Mouse (Mus musculus) sigmoid colon, adult 10 weeks (tissue): ENCODE results near the gene Bco2. TPM values are rescaled to one million over a fixed set of nuclear protein-coding genes. Genes with fewer than 3 reads are reported as not detected.

Source experiments
- polyA plus RNA-seq: library from polyadenylated mRNA; stranded (reverse); fragments of 350-450 nt; fragmentation: Illumina TruSeq; extraction: RNeasy Lipid Tissue Mini Kit (QIAGEN cat#74804); gene quantifications from one replicate; pipeline ENCODE4 v1.2.3, GENCODE M21; 2014; ENCODE audit warnings: low read depth, low replicate concordance

Gene Bco2
- polyA plus RNA-seq = 25.0 TPM

GRCm38 (mm10) chr9:50555094-50555446, at the start of gene Bco2:
Bco2 (minus strand) TSS chr9:50555181.

GRCm38 (mm10) chr9:50603189-50603997, 48.4 kb upstream of the Bco2 start, which contains the start of the genes Sdhd and Timm8b:
Sdhd (minus strand) TSS chr9:50603812.
Timm8b (plus strand) TSS chr9:50603910.

DNA sequence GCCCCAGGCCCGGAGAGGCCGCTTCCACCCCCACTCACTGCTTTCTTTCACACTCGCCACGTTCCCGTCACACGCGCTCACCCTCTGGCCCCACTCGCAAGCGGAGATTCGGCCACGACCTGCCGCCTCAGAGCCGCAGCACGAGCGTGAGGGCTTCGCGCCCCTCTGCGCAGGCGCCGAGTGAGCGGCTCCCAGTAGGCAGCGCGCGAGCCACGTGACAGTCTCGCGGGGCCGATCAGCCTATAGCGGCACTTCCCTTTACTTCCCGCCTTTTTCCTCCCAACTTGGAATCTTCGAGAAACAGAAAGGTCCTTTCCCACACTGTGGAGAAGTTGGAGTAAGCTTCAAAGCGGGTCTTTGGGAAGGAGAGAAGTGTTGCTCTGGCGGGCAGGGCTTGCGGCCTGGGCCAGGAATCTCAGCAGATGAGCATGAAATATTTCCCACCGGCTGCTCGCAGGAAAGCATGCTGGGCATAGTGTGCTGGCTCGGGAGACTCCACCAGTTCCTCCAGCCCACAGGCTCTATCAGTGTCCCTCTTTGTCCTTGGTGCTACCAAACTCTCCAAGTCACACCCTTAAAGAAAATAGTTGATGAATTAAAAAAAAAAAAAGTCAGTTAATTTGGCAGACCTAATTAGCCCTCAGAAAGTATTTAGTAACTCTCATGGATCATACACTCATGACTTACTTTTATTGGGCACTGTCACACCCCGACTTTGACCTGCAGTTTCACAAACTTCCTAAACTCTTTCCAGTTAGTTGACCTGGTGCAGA, 6.3 kb upstream of the Bco2 start, which contains the start of gene Tex12:
Gene Tex12 (minus strand): TSS at position 181 of the 773 bp plus-strand sequence.

GRCm38 (mm10) chr9:50554241-50555093, 514 bp downstream of the Bco2 start, which contains the start of gene Il18:
Il18 (plus strand) TSS chr9:50554827.

DNA sequence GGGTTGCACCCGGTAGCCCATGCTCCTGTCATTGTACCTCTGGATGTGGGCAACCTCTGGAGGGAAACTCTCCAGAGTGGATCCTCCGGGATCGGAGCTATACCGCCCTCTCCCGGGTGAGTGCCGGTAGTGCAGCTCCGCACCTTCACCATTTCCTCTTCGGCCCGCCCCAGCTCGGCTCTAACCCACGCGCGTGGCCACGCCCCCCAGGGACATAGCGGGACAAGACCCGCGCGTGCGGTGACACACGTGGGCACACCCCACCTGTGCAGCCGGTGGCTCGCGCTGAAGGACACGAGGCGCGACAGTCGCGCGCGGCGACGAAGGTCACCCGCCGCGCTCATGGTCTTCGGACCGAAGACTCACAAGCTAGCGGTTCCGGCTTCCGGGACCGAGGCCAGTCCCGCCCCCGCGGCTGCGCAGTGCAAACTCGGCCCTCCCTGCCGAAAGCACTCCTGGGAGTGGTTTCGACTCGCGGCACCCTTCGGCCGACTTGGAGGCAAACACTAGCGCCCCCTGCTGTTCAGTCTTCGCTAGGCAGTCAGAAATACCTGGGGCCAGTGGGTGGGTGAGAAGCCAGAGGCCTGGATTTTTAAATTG, 26.6 kb downstream of the Bco2 start, which contains the start of gene Pts:
Gene Pts (minus strand): TSS at position 432 of the 600 bp plus-strand sequence.

DNA sequence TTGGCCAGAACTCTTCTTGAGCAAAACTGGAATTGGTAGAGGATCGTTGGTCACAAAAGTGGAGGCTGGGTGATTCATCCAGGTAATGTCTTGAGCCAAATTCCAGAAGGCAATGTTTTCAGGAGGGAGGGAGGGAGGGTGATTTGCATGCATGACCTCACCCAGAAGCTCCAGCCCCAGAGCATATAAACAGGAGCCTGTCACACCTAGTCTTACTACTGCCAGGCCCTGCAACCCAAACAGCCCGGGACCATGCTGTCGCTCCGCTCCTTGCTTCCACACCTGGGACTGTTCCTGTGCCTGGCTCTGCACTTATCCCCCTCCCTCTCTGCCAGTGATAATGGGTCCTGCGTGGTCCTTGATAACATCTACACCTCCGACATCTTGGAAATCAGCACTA, 60.7 kb downstream of the Bco2 start, which contains the start of gene Plet1:
Gene Plet1 (plus strand): TSS at position 215 of the 400 bp plus-strand sequence.

Other genes starting within 250 kb of the Bco2 start
- 157 TPM for gene Rpl10-ps3, start 210.2 kb downstream of the Bco2 start, polyA plus RNA-seq
- gene Plet1, start 60.7 kb downstream of the Bco2 start, polyA plus RNA-seq = 55.0 TPM
- gene Pts, start 26.5 kb downstream of the Bco2 start, polyA plus RNA-seq = 200 TPM
- 1,164 TPM for gene Il18, start 354 bp downstream of the Bco2 start, polyA plus RNA-seq
- 13.9 TPM for gene Tex12, start 6.1 kb upstream of the Bco2 start, polyA plus RNA-seq
- gene Sdhd, start 48.6 kb upstream of the Bco2 start, polyA plus RNA-seq = 374 TPM
- gene Timm8b, start 48.7 kb upstream of the Bco2 start, polyA plus RNA-seq = 88.6 TPM
- gene Pih1d2, start 62.1 kb upstream of the Bco2 start, polyA plus RNA-seq = 4.5 TPM
- 123 TPM for gene Nkapd1, start 62.3 kb upstream of the Bco2 start, polyA plus RNA-seq
- 118 TPM for gene Dlat, start 104.6 kb upstream of the Bco2 start, polyA plus RNA-seq
- 22.0 TPM for gene Dixdc1, start 184.3 kb upstream of the Bco2 start, polyA plus RNA-seq
- 44.2 TPM for gene 2310030G06Rik, start 191.4 kb upstream of the Bco2 start, polyA plus RNA-seq
- gene Cryab, start 196.1 kb upstream of the Bco2 start, polyA plus RNA-seq = 10.2 TPM
- gene Hspb2, start 197.2 kb upstream of the Bco2 start, polyA plus RNA-seq = not detected
- gene Fdxacb1, start 213.1 kb upstream of the Bco2 start, polyA plus RNA-seq = 8.9 TPM
- gene Alg9, start 219.8 kb upstream of the Bco2 start, polyA plus RNA-seq = 10.8 TPM
- gene 1110032A03Rik, start 220.3 kb upstream of the Bco2 start, polyA plus RNA-seq = 94.8 TPM